In genomic region chr3:151153340-151153739, GRCm38 (mm10) we compare ENCODE assay signal across 19 mouse cellular contexts.
DNase-seq lines count a peak whose midpoint lies in the region; ATAC-seq and TF ChIP-seq lines count a peak whose summit lies in the region.
"Had no signal": no experiment of that assay in that cellular context is flagged by ENCODE, and none has a peak within 500 bp of the region (broad histone marks: within the 10 kb centered on the region; RNA-seq: fewer than 3 reads in every experiment).

No protein-coding gene starts in this region.

- no peaks in the 10 kb centered on the region for H3K4me1 ChIP-seq in heart, adult 2 months (ENCODE audit: control insufficient read depth, insufficient read depth, low read length)
- H3K4me1 ChIP-seq in kidney, embryonic 14.5 days (ENCODE audit: control insufficient read depth, insufficient read depth, low read length) = no peaks in the 10 kb centered on the region
- H3K4me1 ChIP-seq in neural tube, embryonic 12.5 days = no peaks in the 10 kb centered on the region
- no peaks in the 10 kb centered on the region for H3K4me1 ChIP-seq in intestine, embryonic 15.5 days (replicated peaks)
- H3K4me1 ChIP-seq: forebrain, embryonic 10.5 days; limb, embryonic 15.5 days had no signal

- peak overlapping the region; percentile 29; the same call in 1 of the 2 replicates for H3K27ac ChIP-seq in heart, adult 2 months
- no peak overlapping the region for H3K27ac ChIP-seq in kidney, embryonic 14.5 days (ENCODE audit: low read depth, low read length)
- no peak overlapping the region for H3K27ac ChIP-seq in neural tube, embryonic 12.5 days
- no peak overlapping the region for H3K27ac ChIP-seq in intestine, embryonic 15.5 days
- H3K27ac ChIP-seq: forebrain, embryonic 10.5 days; limb, embryonic 15.5 days had no signal

- no peak overlapping the region for H3K4me3 ChIP-seq in heart, adult 2 months
- no peak overlapping the region for H3K4me3 ChIP-seq in kidney, embryonic 14.5 days (ENCODE audit: low read length)
- no peak overlapping the region for H3K4me3 ChIP-seq in neural tube, embryonic 12.5 days
- no peak overlapping the region for H3K4me3 ChIP-seq in intestine, embryonic 15.5 days (replicated peaks)
- H3K4me3 ChIP-seq: forebrain, embryonic 10.5 days; limb, embryonic 15.5 days had no signal

- ATAC-seq in kidney, embryonic 14.5 days (ENCODE audit: low FRiP score, low TSS enrichment) = peak; percentile 87; the same call in 1 of the 2 replicates
- peak; percentile 85 for ATAC-seq in neural tube, embryonic 12.5 days (ENCODE audit: low FRiP score, low read depth)
- ATAC-seq in intestine, embryonic 15.5 days = no peak
- ATAC-seq: inflammation-experienced regulatory T-cells, adult 6 months; midbrain, embryonic 16.5 days had no signal

- DNase-seq in heart, adult 2 months = peak in 1 of 2 experiments; percentile 4
- no peak for DNase-seq in heart, postnatal 36 days
- DNase-seq in kidney, adult 18-20 months = no peak
- DNase-seq in neural tube, embryonic 10.5 days (ENCODE audit: extremely low spot score, low spot score) = no peak
- DNase-seq in retina, postnatal 1 day = peak; percentile 30
- DNase-seq: adrenal gland, adult 2 months; cerebellum, postnatal 25 days; heart, postnatal 14 days; kidney, postnatal 10 days; lung, postnatal 10 days; right cerebral cortex, postnatal 14 days; thymus, postnatal 36 days had no signal

- H3K36me3 ChIP-seq in heart, adult 2 months (ENCODE audit: control insufficient read depth, insufficient read depth, low read length) = no peaks in the 10 kb centered on the region
- no peaks in the 10 kb centered on the region for H3K36me3 ChIP-seq in kidney, embryonic 14.5 days (ENCODE audit: control insufficient read depth, insufficient read depth, low read length)
- no peaks in the 10 kb centered on the region for H3K36me3 ChIP-seq in neural tube, embryonic 12.5 days
- H3K36me3 ChIP-seq in intestine, embryonic 15.5 days = no peaks in the 10 kb centered on the region
- H3K36me3 ChIP-seq: forebrain, embryonic 10.5 days; limb, embryonic 15.5 days had no signal

- no peaks in the 10 kb centered on the region for H3K79me2 ChIP-seq in heart, adult 2 months (replicated peaks; ENCODE audit: control insufficient read depth, insufficient read depth, low read length)

- TF ChIP-seq CTCF in heart, adult 2 months (IDR thresholded peaks at IDR 0.05) = no peak

- H3K4me2 ChIP-seq in kidney, embryonic 14.5 days (replicated peaks; ENCODE audit: low read depth, low read length) = no peak overlapping the region
- no peak overlapping the region for H3K4me2 ChIP-seq in neural tube, embryonic 12.5 days (replicated peaks)
- H3K4me2 ChIP-seq in intestine, embryonic 15.5 days (replicated peaks) = no peak overlapping the region
- H3K4me2 ChIP-seq: limb, embryonic 15.5 days had no signal

- no peak for TF ChIP-seq POLR2A in heart, adult 2 months (IDR thresholded peaks at IDR 0.05; ENCODE audit: insufficient read depth, low read depth, low read length)

- 28% methylated on average over 4 of the region's 4 CpGs for WGBS in heart, adult 2 months
- WGBS in kidney, embryonic 14.5 days = 25% methylated on average over 4 of the region's 4 CpGs
- 66% methylated on average over 4 of the region's 4 CpGs for WGBS in neural tube, embryonic 12.5 days
- 46% methylated on average over 4 of the region's 4 CpGs for WGBS in intestine, embryonic 15.5 days

- no peak overlapping the region for H3K9ac ChIP-seq in heart, adult 2 months (ENCODE audit: low read depth, low read length)
- no peak overlapping the region for H3K9ac ChIP-seq in kidney, embryonic 14.5 days (ENCODE audit: low read depth, low read length)
- H3K9ac ChIP-seq in neural tube, embryonic 12.5 days = no peak overlapping the region
- no peak overlapping the region for H3K9ac ChIP-seq in intestine, embryonic 15.5 days
- H3K9ac ChIP-seq: limb, embryonic 15.5 days had no signal

- TF ChIP-seq EP300 in heart, adult 2 months (IDR thresholded peaks at IDR 0.05; ENCODE audit: insufficient read depth, low read depth, low read length) = no peak

- no peaks in the 10 kb centered on the region for H3K27me3 ChIP-seq in heart, adult 2 months (ENCODE audit: control insufficient read depth, insufficient read depth, low read length)
- H3K27me3 ChIP-seq in kidney, embryonic 14.5 days (ENCODE audit: control insufficient read depth, insufficient read depth, low read length) = no peaks in the 10 kb centered on the region
- H3K27me3 ChIP-seq in neural tube, embryonic 12.5 days (replicated peaks) = no peaks in the 10 kb centered on the region
- no peaks in the 10 kb centered on the region for H3K27me3 ChIP-seq in intestine, embryonic 15.5 days (replicated peaks)
- H3K27me3 ChIP-seq: limb, embryonic 15.5 days had no signal

- intact Hi-C loops in heart, adult 2 months (cut with DNase I) = loop anchor here (10.0 kb wide), 1 partner anchor 231 kb away; no protein-coding TSS in a partner anchor
- intact Hi-C loops in heart, postnatal 36 days (cut with DNase I) = no loop called here

- no peaks in the 10 kb centered on the region for H3K9me3 ChIP-seq in kidney, embryonic 14.5 days (ENCODE audit: control insufficient read depth, low read length)
- no peaks in the 10 kb centered on the region for H3K9me3 ChIP-seq in neural tube, embryonic 12.5 days
- no peaks in the 10 kb centered on the region for H3K9me3 ChIP-seq in intestine, embryonic 15.5 days
- H3K9me3 ChIP-seq: forebrain, embryonic 10.5 days; limb, embryonic 15.5 days had no signal
